Mouse (Mus musculus) midbrain, postnatal 0 days (tissue): ENCODE measurements around the gene Ddx4. TPM values are rescaled to one million over a fixed set of nuclear protein-coding genes. Genes with fewer than 3 reads are reported as not detected.

ENCODE experiments used
- ATAC-seq: fragments of 200-750 bp; cut with Nextera tagmentation; 2 replicates; pipeline ENCODE4 v1.8.0; 2017; ENCODE audit warnings: moderate number of reproducible peaks, mild to moderate bottlenecking, moderate TSS enrichment, moderate library complexity; ENCODE audit not compliant: low FRiP score
- DNase-seq: peaks from one replicate; pipeline ENCODE4 v3.0.0-alpha.2; 2015; ENCODE audit warnings: low spot score
- H3K27ac ChIP-seq: fragments of 300-500 bp; sonication (generic); 2 replicates; pipeline ENCODE4 v1.5.1; 2014; ENCODE audit warnings: low read depth, mild to moderate bottlenecking, low read length, mixed read lengths
- H3K27me3 ChIP-seq: fragments of 300-500 bp; sonication (generic); 2 replicates; pipeline ENCODE4 v1.6.1; 2014; ENCODE audit warnings: low read length, control low read depth, mixed read lengths; ENCODE audit not compliant: insufficient read depth
- H3K36me3 ChIP-seq: fragments of 300-500 bp; sonication (generic); 2 replicates; pipeline ENCODE4 v1.6.1; 2014; ENCODE audit warnings: low read length, control low read depth, mixed read lengths; ENCODE audit not compliant: insufficient read depth
- H3K4me1 ChIP-seq: fragments of 300-500 bp; sonication (generic); 2 replicates; pipeline ENCODE4 v1.6.1; 2014; ENCODE audit warnings: mild to moderate bottlenecking, control low read depth, antibody characterized with exemption, low read length, mixed read lengths; ENCODE audit not compliant: insufficient read depth
- H3K4me2 ChIP-seq: fragments of 300-500 bp; sonication (generic); 2 replicates; pipeline ENCODE4 v1.6.1; 2014; ENCODE audit warnings: low read depth, mild to moderate bottlenecking, low read length, mixed read lengths; ENCODE audit not compliant: poor library complexity, severe bottlenecking
- H3K4me3 ChIP-seq: fragments of 300-500 bp; sonication (generic); 2 replicates; pipeline ENCODE4 v1.5.1; 2014; ENCODE audit warnings: low read depth, mild to moderate bottlenecking, low read length, moderate library complexity
- H3K9ac ChIP-seq: fragments of 300-500 bp; sonication (generic); replicated peaks from 2 replicates; pipeline ENCODE4 v1.6.1; 2014; ENCODE audit warnings: mild to moderate bottlenecking, low read length, moderate library complexity, mixed read lengths; ENCODE audit not compliant: poor library complexity, severe bottlenecking
- H3K9me3 ChIP-seq: fragments of 300-500 bp; sonication (generic); 2 replicates; pipeline ENCODE4 v1.6.1; 2016; ENCODE audit warnings: low read length, control low read depth
- CTCF ChIP-seq: IDR thresholded peaks from 2 replicates; pipeline ENCODE4 v1.5.1; 2016; ENCODE audit warnings: antibody characterized with exemption, mild to moderate bottlenecking
- WGBS: fragments of 180-500 bp; shearing (Covaris S2); extraction: QIAGEN DNeasy Blood & Tissue Kit; methylation state at CpG from one replicate; pipeline ENCODE4 v1.1.7; 2014; 5-methylcytosine and 5-hydroxymethylcytosine counted together
- polyA plus RNA-seq: library from polyadenylated mRNA; unstranded; fragments of >200 nt; fragmentation: Nextera tagmentation; extraction: Ambion mirVana; gene quantifications from 2 replicates; pipeline ENCODE4 v1.2.1, GENCODE M21; 2015
- total RNA-seq: library from RNA; depleted of rRNA; stranded (reverse); fragments of >200 nt; gene quantifications from 2 replicates; pipeline ENCODE4 v1.2.3, GENCODE M21; 2014

Ddx4 gene
- total and polyA plus RNA-seq, 2 experiments from 2014 or later, result 0.11 to 0.23 TPM

- no peaks in the 10 kb centered on the region for H3K27me3 ChIP-seq
- H3K9me3 ChIP-seq, result no peaks in the 10 kb centered on the region
- DNase-seq (no peak), ATAC-seq (no peak)
- no peak overlapping the region for H3K4me3 ChIP-seq
- H3K9ac ChIP-seq, result no peak overlapping the region
- no peaks in the 10 kb centered on the region for H3K36me3 ChIP-seq
- no peak overlapping the region for H3K4me2 ChIP-seq
- H3K4me1 ChIP-seq, result no peaks in the 10 kb centered on the region
- TF ChIP-seq CTCF, result no peak
- no peak overlapping the region for H3K27ac ChIP-seq
- WGBS, result 80% methylated on average over 1 of the region's 1 CpGs
Measured at GRCm38 (mm10) chr13:112645529-112646186, 6.6 kb downstream of the Ddx4 start.

GRCm38 (mm10) chr13:112644996-112645395, 7.3 kb downstream of the Ddx4 start:
- no peaks in the 10 kb centered on the region for H3K27me3 ChIP-seq
- TF ChIP-seq CTCF, result no peak
- no peak overlapping the region for H3K27ac ChIP-seq
- no peak overlapping the region for H3K4me3 ChIP-seq
- DNase-seq (no peak), ATAC-seq (no peak)
- no peaks in the 10 kb centered on the region for H3K9me3 ChIP-seq
- WGBS, result 81% methylated on average over 3 of the region's 3 CpGs
- no peaks in the 10 kb centered on the region for H3K4me1 ChIP-seq
- no peak overlapping the region for H3K9ac ChIP-seq
- H3K4me2 ChIP-seq, result no peak overlapping the region
- no peaks in the 10 kb centered on the region for H3K36me3 ChIP-seq

GRCm38 (mm10) chr13:112642897-112643296, 9.4 kb downstream of the Ddx4 start:
- no peak for TF ChIP-seq CTCF
- no peaks in the 10 kb centered on the region for H3K4me1 ChIP-seq
- H3K27ac ChIP-seq, result no peak overlapping the region
- H3K4me2 ChIP-seq, result no peak overlapping the region
- no peaks in the 10 kb centered on the region for H3K9me3 ChIP-seq
- no peak for DNase-seq
- ATAC-seq, result no peak
- no peaks in the 10 kb centered on the region for H3K36me3 ChIP-seq
- no peak overlapping the region for H3K4me3 ChIP-seq
- 90% methylated on average over 3 of the region's 3 CpGs for WGBS
- H3K27me3 ChIP-seq, result no peaks in the 10 kb centered on the region
- H3K9ac ChIP-seq, result no peak overlapping the region

- Histone ChIP-seq H3K36me3 (no peaks in the 10 kb centered on the region), H3K27ac (no peak overlapping the region), H3K4me1 (no peaks in the 10 kb centered on the region), H3K9me3 (no peaks in the 10 kb centered on the region), H3K27me3 (no peaks in the 10 kb centered on the region), H3K9ac (no peak overlapping the region), H3K4me3 (no peak overlapping the region), H3K4me2 (no peak overlapping the region)
- WGBS, result 68% methylated on average over 4 of the region's 4 CpGs
- no peak for ATAC-seq
- no peak for DNase-seq
- no peak for TF ChIP-seq CTCF
Measured at GRCm38 (mm10) chr13:112639111-112639510, 13.2 kb downstream of the Ddx4 start.

GRCm38 (mm10) chr13:112636498-112636897, 15.8 kb downstream of the Ddx4 start:
- DNase-seq (no peak), ATAC-seq (no peak)
- Histone ChIP-seq H3K9me3 (no peaks in the 10 kb centered on the region), H3K36me3 (no peaks in the 10 kb centered on the region), H3K4me1 (no peaks in the 10 kb centered on the region), H3K27ac (no peak overlapping the region), H3K4me2 (no peak overlapping the region), H3K27me3 (no peaks in the 10 kb centered on the region), H3K4me3 (no peak overlapping the region), H3K9ac (no peak overlapping the region)
- WGBS, result 35% methylated on average over 3 of the region's 3 CpGs
- no peak for TF ChIP-seq CTCF

- Histone ChIP-seq H3K36me3 (no peaks in the 10 kb centered on the region), H3K9ac (no peak overlapping the region), H3K4me2 (no peak overlapping the region), H3K27me3 (no peaks in the 10 kb centered on the region), H3K4me1 (no peaks in the 10 kb centered on the region), H3K9me3 (no peaks in the 10 kb centered on the region), H3K4me3 (no peak overlapping the region), H3K27ac (no peak overlapping the region)
- WGBS, result 56% methylated on average over 7 of the region's 7 CpGs
- TF ChIP-seq CTCF, result no peak
- no peak for ATAC-seq
- DNase-seq, result no peak
Measured at GRCm38 (mm10) chr13:112635174-112635837, 17.0 kb downstream of the Ddx4 start.
